Comparison of ENCODE assay signal across 28 mouse cellular contexts in the genomic region with DNA sequence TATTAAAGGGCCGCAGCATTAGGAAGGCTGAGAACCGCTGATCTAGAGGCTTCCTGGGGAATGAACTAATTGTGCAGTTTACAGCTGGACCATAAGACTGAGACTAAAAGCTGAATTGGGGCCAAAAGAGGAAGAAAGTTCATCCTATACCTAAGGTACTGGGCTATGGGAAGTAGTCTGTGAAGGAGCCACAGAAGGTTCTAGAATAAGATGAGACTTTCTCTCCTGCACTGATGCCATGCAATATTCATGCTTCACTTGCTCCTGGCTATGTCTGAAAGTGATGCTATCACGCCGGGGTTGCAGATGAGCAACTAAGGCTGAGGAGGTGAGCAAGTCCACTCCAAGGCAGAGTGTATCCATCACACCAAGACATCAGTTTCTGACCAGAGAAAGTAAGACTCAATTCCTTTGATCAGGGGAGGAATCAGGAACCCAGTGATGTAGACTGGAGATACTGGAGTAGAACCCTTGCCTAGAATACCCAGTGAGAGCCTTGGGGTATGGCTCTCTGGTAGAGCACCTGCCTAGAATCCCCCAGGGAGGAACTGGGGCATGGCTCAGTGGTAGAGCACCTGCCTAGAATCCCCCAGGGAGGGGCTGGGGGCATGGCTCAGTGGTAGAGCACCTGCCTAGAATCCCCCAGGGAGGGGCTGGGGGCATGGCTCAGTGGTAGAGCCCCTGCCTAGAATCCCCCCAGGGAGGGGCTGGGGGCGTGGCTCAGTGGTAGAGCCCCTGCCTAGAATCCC. TPM values are rescaled to one million over a fixed set of nuclear protein-coding genes. Genes with fewer than 3 reads are reported as not detected.
DNase-seq lines count a peak whose midpoint lies in the region; ATAC-seq and TF ChIP-seq lines count a peak whose summit lies in the region.
"Had no signal": no experiment of that assay in that cellular context is flagged by ENCODE, and none has a peak within 500 bp of the region (broad histone marks: within the 10 kb centered on the region; RNA-seq: fewer than 3 reads in every experiment).

No protein-coding gene starts in this region.

- no peak overlapping the region for H3K4me3 ChIP-seq in spleen, adult 2 months (ENCODE audit: extremely low read depth, insufficient read depth, insufficient read length)
- no peak overlapping the region for H3K4me3 ChIP-seq in bone marrow, adult 2 months (replicated peaks; ENCODE audit: control insufficient read depth, low read depth, low read length)
- H3K4me3 ChIP-seq in midbrain, embryonic 10.5 days, result no peak overlapping the region
- H3K4me3 ChIP-seq: embryonic facial prominence, embryonic 12.5 days; forebrain, embryonic 13.5 days; forebrain, embryonic 15.5 days had no signal

- peak overlapping the region; percentile 51 for H3K27ac ChIP-seq in spleen, adult 2 months (ENCODE audit: insufficient read depth, low read length)
- H3K27ac ChIP-seq in bone marrow, adult 2 months (ENCODE audit: control insufficient read depth, insufficient read depth, low read depth, low read length, poor library complexity), result peak overlapping the region; percentile 7; the same call in 1 of the 2 replicates
- H3K27ac ChIP-seq in midbrain, embryonic 10.5 days (replicated peaks), result no peak overlapping the region
- H3K27ac ChIP-seq: embryonic facial prominence, embryonic 12.5 days; forebrain, embryonic 13.5 days; forebrain, embryonic 15.5 days had no signal

- peaks cover 14% of the 10 kb centered on the region; the same call in 1 of the 2 replicates for H3K4me1 ChIP-seq in spleen, adult 2 months (ENCODE audit: control insufficient read depth, insufficient read depth, insufficient read length)
- H3K4me1 ChIP-seq in bone marrow, adult 2 months (ENCODE audit: control insufficient read depth, insufficient read depth, low read length), result peaks cover 5% of the 10 kb centered on the region; the same call in 1 of the 2 replicates
- 0 out of 2 replicates have a peak, but pooled peaks cover 5% of the 10 kb centered on the region for H3K4me1 ChIP-seq in midbrain, embryonic 10.5 days
- H3K4me1 ChIP-seq: embryonic facial prominence, embryonic 12.5 days; forebrain, embryonic 13.5 days had no signal

- no peaks in the 10 kb centered on the region for H3K36me3 ChIP-seq in spleen, adult 2 months (ENCODE audit: control insufficient read depth, insufficient read depth, low read length)
- H3K36me3 ChIP-seq in splenic B cell, adult 2 months (ENCODE audit: control insufficient read depth, insufficient read depth, low read length, poor library complexity, severe bottlenecking), result no peaks in the 10 kb centered on the region
- H3K36me3 ChIP-seq in midbrain, embryonic 10.5 days, result no peaks in the 10 kb centered on the region
- H3K36me3 ChIP-seq: embryonic facial prominence, embryonic 12.5 days; forebrain, embryonic 15.5 days; G1E had no signal

- H3K9me3 ChIP-seq in midbrain, embryonic 10.5 days (replicated peaks), result no peaks in the 10 kb centered on the region
- H3K9me3 ChIP-seq: embryonic facial prominence, embryonic 12.5 days; forebrain, embryonic 13.5 days; forebrain, embryonic 15.5 days; G1E had no signal

- WGBS in spleen, adult 2 months, result 34% methylated on average over 5 of the region's 5 CpGs
- 45% methylated on average over 5 of the region's 5 CpGs for WGBS in bone marrow, adult 2 months
- 85% methylated on average over 5 of the region's 5 CpGs for WGBS in midbrain, embryonic 10.5 days

- no peak for ATAC-seq in megakaryocyte, adult 5-6 weeks (ENCODE audit: poor library complexity, severe bottlenecking)
- ATAC-seq: forebrain, embryonic 13.5 days; forebrain, embryonic 15.5 days; forebrain, postnatal 0 days; Patski had no signal

- no peak for TF ChIP-seq CTCF in spleen, adult 2 months (IDR thresholded peaks at IDR 0.05; ENCODE audit: extremely low read depth, insufficient read depth, insufficient read length, insufficient replicate concordance)
- no peak for TF ChIP-seq CTCF in bone marrow, adult 2 months (IDR thresholded peaks at IDR 0.05; ENCODE audit: control insufficient read depth, insufficient read depth, low read length)

- no peak for TF ChIP-seq POLR2A in spleen, adult 2 months (IDR thresholded peaks at IDR 0.05; ENCODE audit: low read depth, low read length)
- no peak for TF ChIP-seq POLR2A in bone marrow, adult 2 months (IDR thresholded peaks at IDR 0.05; ENCODE audit: borderline replicate concordance, control insufficient read depth, low read depth, low read length)

- DNase-seq in spleen, adult 2 months (ENCODE audit: low read depth in 1 of 2, low spot score in 2 of 2), result peak; percentile 49 to 51
- DNase-seq in spleen, adult 12 weeks (ENCODE audit: low spot score), result no peak
- peak; percentile 61 to 64 for DNase-seq in B cell, adult 2 months
- DNase-seq in splenic B cell, adult 2 months (ENCODE audit: low read depth, low spot score), result peak; percentile 81
- DNase-seq in T-cell, adult 2 months (ENCODE audit: low spot score), result no peak
- DNase-seq in midbrain, embryonic 10.5 days (ENCODE audit: low spot score), result no peak
- DNase-seq: adrenal gland, adult 8-10 months; adrenal gland, postnatal 14 days; adrenal gland, postnatal 36 days; cerebellum, adult 11 months; cerebellum, adult 18-20 months; cerebellum, adult 8-10 months; cerebellum, adult 9-11 months; cerebellum, postnatal 14 days; cerebellum, postnatal 36 days; embryo, embryonic 11 days; forebrain, postnatal 0 days had no signal

- no peaks in the 10 kb centered on the region for H3K27me3 ChIP-seq in spleen, adult 2 months (ENCODE audit: control insufficient read depth, insufficient read depth, low read length)
- no peaks in the 10 kb centered on the region for H3K27me3 ChIP-seq in splenic B cell, adult 2 months (ENCODE audit: control insufficient read depth, insufficient read depth, low read length, poor library complexity, severe bottlenecking)
- H3K27me3 ChIP-seq in midbrain, embryonic 10.5 days (ENCODE audit: low read depth, poor library complexity, severe bottlenecking), result no peaks in the 10 kb centered on the region
- H3K27me3 ChIP-seq: embryonic facial prominence, embryonic 12.5 days; forebrain, embryonic 13.5 days; forebrain, embryonic 15.5 days; Patski had no signal

RNA-seq across cellular contexts. Expression of gene Myl10, which starts 51.9 kb away (rescaled TPM):
- polyA plus RNA-seq in spleen, adult 2 months (2012; rRNA removed), result not detected in 2 replicates
- polyA plus RNA-seq in bone marrow, adult 2 months (2011; ENCODE audit: insufficient read depth, insufficient read length, low replicate concordance, missing spikeins), result 1.7 TPM in 1 of 2 replicates, not detected in the other
- total RNA-seq in megakaryocyte, adult 5-6 weeks (2015), result not detected in 2 replicates
- not detected in 2 replicates for total RNA-seq in megakaryocyte, adult 5-6 weeks (2017)
- polyA plus RNA-seq in midbrain, embryonic 10.5 days (2016; fragmentation: Nextera tagmentation; extraction: Ambion mirVana), result not detected in 2 replicates
- total RNA-seq: adrenal gland, adult 18-20 months; adrenal gland, adult 8-10 months; adrenal gland, postnatal 14 days; adrenal gland, postnatal 36 days; forebrain, postnatal 0 days; G1E had no signal
- polyA plus RNA-seq: brain, embryonic 14.5 days; embryonic facial prominence, embryonic 12.5 days; embryonic facial prominence, embryonic 14.5 days; forebrain, embryonic 11.5 days; forebrain, embryonic 13.5 days; forebrain, embryonic 15.5 days; forebrain, postnatal 0 days; G1E; Patski had no signal

Comparison
In these comparisons a context has a peak if more than half of its experiments do, and no peak if none do; other contexts are left out.
1. DNase-seq: peak in spleen, adult 2 months (2 of 2), B cell, adult 2 months (2 of 2) and splenic B cell, adult 2 months (single experiment); none in spleen, adult 12 weeks (single experiment), T-cell, adult 2 months (single experiment) and midbrain, embryonic 10.5 days (single experiment).